ENCODE assay signal across 8 mouse cellular contexts in the genomic region with DNA sequence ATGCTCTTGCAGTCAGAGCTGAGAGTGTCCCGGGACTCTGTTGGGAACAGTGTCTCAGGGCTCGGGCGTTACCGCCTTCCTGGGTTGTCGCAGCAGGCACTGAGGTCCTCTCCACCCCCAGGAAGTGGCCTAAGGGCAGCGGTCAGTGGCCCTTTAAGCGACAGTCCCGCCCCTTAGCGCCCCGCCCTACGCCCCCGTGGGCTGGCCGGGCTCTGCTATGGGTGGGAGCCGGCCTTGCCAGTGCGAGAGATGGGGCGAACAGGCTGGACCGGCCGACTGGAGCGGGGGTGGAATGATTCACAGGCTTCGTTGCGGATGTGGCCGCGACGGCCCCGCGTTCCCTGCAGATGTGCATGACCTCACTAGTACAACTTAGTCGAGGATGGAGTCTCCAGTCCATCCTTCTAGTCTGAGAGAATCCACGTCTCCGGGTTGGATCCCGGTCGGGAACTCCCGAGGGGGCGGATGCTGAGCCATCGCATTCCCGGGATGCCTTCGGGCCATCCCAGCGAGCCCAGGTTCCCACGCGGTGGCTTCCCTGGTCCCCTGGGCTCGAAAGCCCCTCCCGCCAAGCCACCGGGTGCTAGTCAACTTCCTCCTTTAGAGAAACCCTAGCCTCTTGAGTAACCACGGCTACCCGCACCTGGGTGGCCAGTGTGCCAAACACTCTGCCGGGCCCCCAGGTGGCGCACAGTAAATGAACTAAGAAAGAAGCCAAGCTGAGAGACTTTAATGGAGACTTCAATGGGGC. TPM values are rescaled to one million over a fixed set of nuclear protein-coding genes. Genes with fewer than 3 reads are reported as not detected.
DNase-seq lines count a peak whose midpoint lies in the region; ATAC-seq and TF ChIP-seq lines count a peak whose summit lies in the region.

A gene (minus strand): TSS at position 554 of the 751 bp plus-strand sequence.

- H3K27ac ChIP-seq in heart, embryonic 11.5 days (ENCODE audit: low read depth, low read length) = peak within 1 kb of the TSS; percentile 90
- H3K27ac ChIP-seq in kidney, embryonic 15.5 days = peak within 1 kb of the TSS; percentile 97
- H3K27ac ChIP-seq in liver, embryonic 13.5 days = peak within 1 kb of the TSS; percentile 85

- H3K9ac ChIP-seq in heart, embryonic 11.5 days (ENCODE audit: low read depth, low read length) = peak within 1 kb of the TSS; percentile 82
- H3K9ac ChIP-seq in kidney, embryonic 15.5 days = peak within 1 kb of the TSS; percentile 69
- H3K9ac ChIP-seq in liver, embryonic 13.5 days = peak within 1 kb of the TSS; percentile 75

- no peaks in the 10 kb centered on the region for H3K27me3 ChIP-seq in heart, embryonic 11.5 days (ENCODE audit: control insufficient read depth, insufficient read depth, low read length)
- H3K27me3 ChIP-seq in kidney, embryonic 15.5 days = no peaks in the 10 kb centered on the region
- 0 out of 2 replicates have a peak, but pooled peaks cover 4% of the 10 kb centered on the region for H3K27me3 ChIP-seq in liver, embryonic 13.5 days
- H3K27me3 ChIP-seq in splenic B cell, adult 2 months (ENCODE audit: control insufficient read depth, insufficient read depth, low read length, poor library complexity, severe bottlenecking) = no peaks in the 10 kb centered on the region

- peak within 1 kb of the TSS; percentile 63 for H3K4me3 ChIP-seq in heart, embryonic 11.5 days (ENCODE audit: low read depth, low read length)
- peak within 1 kb of the TSS; percentile 63 for H3K4me3 ChIP-seq in kidney, embryonic 15.5 days (replicated peaks)
- peak within 1 kb of the TSS; percentile 66 for H3K4me3 ChIP-seq in liver, embryonic 13.5 days (replicated peaks)

- ATAC-seq in erythroid progenitor cell, adult 5-6 weeks (replicated peaks; ENCODE audit: low FRiP score, poor library complexity, severe bottlenecking) = peak; percentile 48
- ATAC-seq in heart, embryonic 11.5 days (replicated peaks; ENCODE audit: insufficient number of reproducible peaks, low FRiP score, low TSS enrichment) = peak; percentile 91
- peak; percentile 92 for ATAC-seq in kidney, embryonic 15.5 days (replicated peaks; ENCODE audit: low FRiP score)
- ATAC-seq in liver, embryonic 13.5 days (ENCODE audit: low read depth) = peak; percentile 77

- H3K4me2 ChIP-seq in heart, embryonic 11.5 days = peak within 1 kb of the TSS; percentile 79
- peak within 1 kb of the TSS; percentile 80 for H3K4me2 ChIP-seq in kidney, embryonic 15.5 days
- H3K4me2 ChIP-seq in liver, embryonic 13.5 days = peak within 1 kb of the TSS; percentile 97

- TF ChIP-seq CTCF in brain, embryonic 14.5 days (IDR thresholded peaks at IDR 0.05; ENCODE audit: borderline replicate concordance, extremely low read depth, insufficient read depth, insufficient read length) = no peak

- peaks cover 32% of the 10 kb centered on the region for H3K4me1 ChIP-seq in heart, embryonic 11.5 days (ENCODE audit: control insufficient read depth, insufficient read depth, low read length)
- peaks cover 64% of the 10 kb centered on the region for H3K4me1 ChIP-seq in kidney, embryonic 15.5 days
- peaks cover 88% of the 10 kb centered on the region for H3K4me1 ChIP-seq in liver, embryonic 13.5 days (replicated peaks)

- under 1% methylated on average over 46 of the region's 46 CpGs for WGBS in heart, embryonic 11.5 days (ENCODE audit: insufficient replicate concordance)
- WGBS in kidney, embryonic 15.5 days = under 1% methylated on average over 46 of the region's 46 CpGs
- WGBS in liver, embryonic 13.5 days (ENCODE audit: insufficient replicate concordance) = under 1% methylated on average over 46 of the region's 46 CpGs

- H3K9me3 ChIP-seq in heart, embryonic 11.5 days (replicated peaks; ENCODE audit: control insufficient read depth, low read length) = no peaks in the 10 kb centered on the region
- no peaks in the 10 kb centered on the region for H3K9me3 ChIP-seq in kidney, embryonic 15.5 days (replicated peaks)
- no peaks in the 10 kb centered on the region for H3K9me3 ChIP-seq in liver, embryonic 13.5 days (replicated peaks)

- DNase-seq in CD4-positive helper T cell, adult 2 months (ENCODE audit: low read depth, low spot score) = peak; percentile 79
- peak; percentile 72 for DNase-seq in brain, embryonic 14.5 days (ENCODE audit: low read depth)
- DNase-seq in liver, embryonic 13.5 days = peak; percentile 78
- peak; percentile 76 for DNase-seq in naive thymus-derived CD4-positive, alpha-beta T cell, adult 2 months (ENCODE audit: low read depth)
- DNase-seq in splenic B cell, adult 2 months (ENCODE audit: low read depth, low spot score) = peak; percentile 91

- H3K36me3 ChIP-seq in heart, embryonic 11.5 days (ENCODE audit: control insufficient read depth, insufficient read depth, low read length) = no peaks in the 10 kb centered on the region
- no peaks in the 10 kb centered on the region for H3K36me3 ChIP-seq in kidney, embryonic 15.5 days
- no peaks in the 10 kb centered on the region for H3K36me3 ChIP-seq in liver, embryonic 13.5 days
- H3K36me3 ChIP-seq in splenic B cell, adult 2 months (ENCODE audit: control insufficient read depth, insufficient read depth, low read length, poor library complexity, severe bottlenecking) = peaks cover 16% of the 10 kb centered on the region

- TF ChIP-seq POLR2A in brain, embryonic 14.5 days (IDR thresholded peaks at IDR 0.05; ENCODE audit: borderline replicate concordance, extremely low read depth, insufficient read depth, insufficient read length, poor library complexity, severe bottlenecking) = no peak

RNA-seq across cellular contexts. Expression of the gene that starts here (rescaled TPM):
- 1.6 and 1.9 TPM in 2 replicates for polyA plus RNA-seq in brain, embryonic 14.5 days (2012; rRNA removed)
- 0.72 and 0.84 TPM in 2 replicates for total RNA-seq in erythroid progenitor cell, adult 5-6 weeks (2015; ENCODE audit: low replicate concordance)
- total RNA-seq in erythroid progenitor cell, adult 5-6 weeks (2017; ENCODE audit: low replicate concordance) = 0.13 TPM in 1 of 2 replicates, not detected in the other
- 3.3 and 3.8 TPM in 2 replicates for polyA plus RNA-seq in heart, embryonic 11.5 days (2014; fragmentation: Nextera tagmentation; extraction: Ambion mirVana)
- 9.4 and 10.1 TPM in 2 replicates for polyA plus RNA-seq in kidney, embryonic 15.5 days (2015; fragmentation: Nextera tagmentation; extraction: Ambion mirVana)
- polyA plus RNA-seq in liver, embryonic 13.5 days (2015; fragmentation: Nextera tagmentation; extraction: Ambion mirVana) = 0.89 and 1.3 TPM in 2 replicates

Comparison
In these comparisons a context has a peak if more than half of its experiments do, and no peak if none do; other contexts are left out.
1. Peak in every context shown above with its lines: DNase-seq, ATAC-seq, H3K4me3 ChIP-seq and H3K27ac ChIP-seq.
2. Peak in ATAC-seq in erythroid progenitor cell, adult 5-6 weeks; RNA of the gene not detected or under 1 TPM.